Mouse (Mus musculus) MEL (cell line): ENCODE measurements around the gene Cc2d1a.

Source experiments
- CTCF ChIP-seq, 3 experiments: IDR thresholded peaks in 2 of 3; conservative IDR thresholded peaks in 1 of 3; 2 replicates each; pipeline ENCODE4 v1.5.1; 2011 to 2012; ENCODE audit warnings: low read length in 3 of 3, low read depth in 2 of 3, mild to moderate bottlenecking in 2 of 3, improper control_type of control experiment in 1 of 3, inconsistent platforms in 1 of 3, mixed read lengths in 1 of 3, moderate library complexity in 1 of 3; ENCODE audit not compliant: control insufficient read depth in 1 of 3, insufficient read depth in 1 of 3, poor library complexity in 1 of 3, severe bottlenecking in 1 of 3
- KAT2A ChIP-seq: conservative IDR thresholded peaks from 2 replicates; pipeline ENCODE4 v1.6.1; 2012; ENCODE audit warnings: low read depth, low read length, improper control_type of control experiment, inconsistent platforms
- MXI1 ChIP-seq: IDR thresholded peaks from 2 replicates; pipeline ENCODE4 v1.6.1; 2011; ENCODE audit warnings: mild to moderate bottlenecking, low read depth, low read length, improper control_type of control experiment
- POLR2A ChIP-seq, 2 experiments: IDR thresholded peaks; 2 replicates each; pipeline ENCODE4 v1.6.1; 2011 to 2012; ENCODE audit warnings: low read length in 2 of 2, mild to moderate bottlenecking in 2 of 2, control low read depth in 1 of 2, improper control_type of control experiment in 1 of 2, low read depth in 1 of 2, moderate library complexity in 1 of 2; ENCODE audit not compliant: control insufficient read depth in 1 of 2, insufficient read depth in 1 of 2, poor library complexity in 1 of 2
- POLR2AphosphoS5 ChIP-seq: IDR thresholded peaks from 2 replicates; pipeline ENCODE4 v1.6.1; 2012; ENCODE audit warnings: low read depth, borderline replicate concordance, mild to moderate bottlenecking, inconsistent platforms, low read length, moderate library complexity, mixed read lengths
- USF1 ChIP-seq: IDR thresholded peaks from 2 replicates; pipeline ENCODE4 v1.6.1; 2014; ENCODE audit warnings: low read depth, mild to moderate bottlenecking, inconsistent platforms, low read length, improper control_type of control experiment, moderate library complexity
- ZKSCAN1 ChIP-seq: IDR thresholded peaks from 2 replicates; pipeline ENCODE4 v1.6.1; 2012; ENCODE audit warnings: low read depth, mild to moderate bottlenecking, inconsistent platforms, low read length, improper control_type of control experiment, moderate library complexity

DNA sequence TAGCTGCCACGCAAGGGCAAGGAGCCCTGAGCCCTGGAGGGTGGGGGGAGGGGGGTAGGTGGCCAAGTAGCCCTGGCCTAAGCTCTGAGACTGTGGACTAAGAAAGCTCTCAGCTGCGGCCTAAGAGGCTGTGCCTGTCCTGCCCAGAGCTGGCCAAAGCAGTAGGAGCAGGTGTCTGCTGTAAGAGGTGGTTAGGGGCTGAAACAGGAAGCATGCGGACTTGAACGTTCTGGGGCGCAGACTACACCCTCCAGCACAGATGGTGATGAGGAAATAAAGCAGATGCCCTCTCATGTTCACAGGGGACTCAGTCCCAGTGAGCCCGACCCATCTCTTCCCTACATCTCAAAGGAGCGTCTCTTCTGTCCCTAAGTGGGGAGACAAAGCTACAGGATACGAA lies 15.5 kb downstream of the Cc2d1a start:
- TF ChIP-seq KAT2A (no peak), POLR2A (IDR thresholded peaks at IDR 0.05; ENCODE audit: control insufficient read depth in 1 of 2, insufficient read depth in 1 of 2, low read depth in 1 of 2, low read length in 2 of 2, poor library complexity in 1 of 2) (no peak), USF1 (no peak), CTCF (IDR thresholded peaks at IDR 0.05 in 2 of 3, conservative IDR thresholded peaks at IDR 0.05 in 1 of 3; ENCODE audit: control insufficient read depth in 1 of 3, insufficient read depth in 1 of 3, low read depth in 2 of 3, low read length in 3 of 3, poor library complexity in 1 of 3, severe bottlenecking in 1 of 3) (no peak), MXI1 (no peak), ZKSCAN1 (no peak), POLR2AphosphoS5 (no peak)
